Mouse (Mus musculus) lung, adult 18-20 months (tissue): ENCODE measurements around the gene Epb41.

Experiments used
- DNase-seq, 2 experiments: peaks; one replicate each; pipeline ENCODE4 v3.0.0; 2022; ENCODE audit warnings: mixed read lengths in 2 of 2

Epb41 gene

GRCm38 (mm10) chr4:132043726-132044125, 31.4 kb downstream of the Epb41 start:
- no peak for DNase-seq

DNA sequence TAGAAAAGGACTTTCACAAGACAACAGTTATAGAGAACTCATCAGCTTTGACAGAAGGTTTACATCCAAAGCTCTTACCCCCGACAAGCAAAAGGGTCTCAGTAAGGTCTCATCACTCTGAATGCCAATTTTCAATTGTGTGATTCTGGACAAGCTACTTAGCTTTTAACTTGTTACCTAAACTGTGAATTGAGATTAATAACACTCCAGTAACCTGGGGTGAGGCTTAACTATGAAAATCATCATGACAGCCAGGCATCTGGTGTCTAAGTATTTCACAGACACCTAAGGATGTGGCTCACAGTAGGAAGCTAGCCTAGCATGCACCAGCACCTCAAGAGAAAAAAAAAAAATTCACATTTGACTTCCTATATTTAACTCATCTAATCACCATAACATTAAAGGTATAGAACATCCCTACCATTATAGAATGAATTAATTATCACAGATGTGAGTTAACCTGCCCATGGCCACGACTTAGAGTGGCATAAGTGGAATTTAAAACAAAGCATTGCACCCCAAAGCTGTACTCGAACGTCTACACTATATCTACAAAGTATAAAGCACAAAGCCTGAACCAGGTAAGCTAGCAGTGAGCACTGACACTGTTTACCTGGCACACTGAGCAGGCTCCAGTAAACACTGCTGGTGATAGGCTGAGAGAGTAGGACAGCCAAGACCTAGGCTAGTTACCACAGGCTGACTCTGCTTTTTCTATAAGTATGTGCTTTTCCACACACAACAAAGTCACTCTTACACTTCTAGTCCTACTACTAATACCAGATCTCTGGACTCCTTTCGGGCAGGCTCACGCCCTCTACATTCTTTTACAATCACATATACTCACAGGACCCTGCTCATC, 33.4 kb downstream of the Epb41 start:
- DNase-seq = no peak

DNA sequence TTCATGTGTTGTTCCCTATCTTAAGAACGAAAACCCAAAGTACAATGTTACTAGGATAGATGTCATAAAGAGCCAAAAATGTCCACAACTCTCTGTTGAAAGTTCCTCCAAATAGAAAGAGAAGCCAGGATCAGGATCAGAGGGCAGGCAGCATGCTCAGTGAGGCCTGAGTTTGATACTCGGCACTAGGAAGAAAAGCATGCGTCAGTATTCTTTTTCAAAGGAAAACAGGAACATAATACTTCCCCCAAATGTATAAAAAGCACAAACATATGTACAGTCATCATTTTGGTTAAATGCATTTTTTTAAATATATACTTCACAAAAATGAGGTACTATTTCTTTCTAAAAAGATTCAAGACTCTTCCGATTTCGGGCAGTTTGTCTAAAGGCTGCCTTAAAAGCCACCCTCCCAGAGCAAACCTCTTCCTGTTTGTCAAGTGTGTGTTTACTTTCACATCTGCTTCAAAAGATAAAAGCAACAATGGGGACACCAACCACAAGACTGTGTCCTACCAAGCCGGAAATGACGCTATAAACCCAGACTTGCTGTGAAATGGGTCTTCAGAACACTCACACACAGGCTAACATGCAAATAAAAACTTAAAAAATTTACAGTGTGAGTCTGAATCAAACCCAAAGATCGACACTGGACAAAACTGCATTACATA, 35.0 kb downstream of the Epb41 start:
- DNase-seq = peak; percentile 51 to 68

- DNase-seq = no peak
Observed at GRCm38 (mm10) chr4:132039521-132039920, 35.6 kb downstream of the Epb41 start.

DNA sequence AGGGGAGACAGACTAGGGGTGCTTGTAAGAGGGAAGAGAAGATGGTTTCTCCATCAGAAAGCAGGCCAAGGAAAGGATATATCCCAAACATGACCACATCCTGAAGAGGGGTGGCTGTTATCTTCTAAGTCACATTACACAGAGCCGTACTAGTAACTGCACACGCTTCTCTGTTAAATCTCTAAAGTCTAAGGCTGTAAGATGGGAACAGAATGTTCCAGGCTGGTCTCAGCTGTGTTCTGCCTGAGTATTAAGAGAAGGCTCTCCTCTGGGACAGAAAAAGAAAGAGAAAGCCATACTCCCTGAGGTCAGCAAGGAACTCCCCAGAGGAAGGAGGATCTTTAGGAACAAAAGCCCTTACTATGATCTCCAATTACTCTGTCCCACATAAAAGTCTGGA, 36.3 kb downstream of the Epb41 start:
- DNase-seq = peak in 1 of 2 experiments; percentile 24

DNA sequence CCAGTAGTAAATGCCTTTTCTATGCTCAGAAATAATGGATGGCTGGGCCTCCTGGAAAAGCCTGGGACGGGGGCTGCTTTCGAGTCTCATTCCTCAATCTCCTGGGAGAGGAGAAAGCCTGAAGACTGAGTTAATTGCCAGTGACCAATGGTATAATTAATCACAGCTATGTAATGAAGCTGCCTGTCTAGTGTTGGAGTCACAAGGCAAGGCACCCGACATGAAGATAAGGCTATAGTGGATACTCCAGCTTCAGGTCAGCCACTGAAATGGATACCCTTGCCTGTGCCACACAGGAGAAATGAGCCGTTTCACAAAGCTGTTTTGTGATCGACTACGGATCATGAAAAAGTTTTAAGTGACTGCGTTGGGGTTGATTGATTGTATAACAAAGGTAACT, 37.1 kb downstream of the Epb41 start:
- no peak for DNase-seq

- DNase-seq = no peak
Observed at GRCm38 (mm10) chr4:132037137-132037536, 38.0 kb downstream of the Epb41 start.

DNA sequence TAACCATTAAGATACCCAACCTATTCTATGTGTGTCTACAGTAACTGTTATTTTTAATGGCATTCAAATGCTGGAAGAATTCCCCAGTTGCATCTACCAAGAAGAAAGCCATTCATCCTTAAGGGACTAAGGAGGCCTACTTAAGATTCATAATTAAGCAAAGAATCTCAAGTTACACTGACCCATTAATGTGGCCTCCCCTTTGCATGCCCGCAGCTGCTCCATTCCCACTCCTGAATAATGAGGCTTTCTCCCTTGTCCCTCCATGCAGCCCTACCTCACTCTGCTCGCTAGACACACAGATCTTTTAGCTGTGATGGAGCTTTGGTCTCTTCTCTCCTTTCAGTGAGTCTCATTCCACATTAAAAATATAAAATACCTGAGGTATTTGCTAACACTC, 40.9 kb downstream of the Epb41 start:
- no peak for DNase-seq

- DNase-seq = no peak
Observed at GRCm38 (mm10) chr4:132033183-132033582, 41.9 kb downstream of the Epb41 start.

- DNase-seq = no peak
Observed at GRCm38 (mm10) chr4:132029851-132030741, 45.0 kb downstream of the Epb41 start.

GRCm38 (mm10) chr4:132027806-132028205, 47.3 kb downstream of the Epb41 start:
- DNase-seq = no peak

DNA sequence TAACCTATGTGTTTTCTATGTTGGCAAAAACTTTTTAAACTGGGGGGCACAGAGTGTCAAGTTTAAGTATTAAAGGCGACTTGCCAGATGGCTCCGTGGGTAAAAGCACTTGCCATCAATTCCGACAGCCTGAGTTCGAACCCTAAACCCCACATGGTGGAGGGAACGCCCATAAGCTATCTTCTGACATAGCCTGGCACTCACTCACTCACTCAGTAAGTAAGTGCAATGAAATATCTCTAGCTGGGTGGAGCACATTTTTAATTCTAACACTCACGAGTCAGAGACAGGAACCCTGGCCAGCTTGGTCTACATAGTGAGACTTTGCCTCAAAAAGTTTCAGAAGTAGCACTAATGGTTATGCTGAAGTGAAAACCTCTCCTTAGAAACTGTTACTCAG, 48.0 kb downstream of the Epb41 start:
- no peak for DNase-seq

DNA sequence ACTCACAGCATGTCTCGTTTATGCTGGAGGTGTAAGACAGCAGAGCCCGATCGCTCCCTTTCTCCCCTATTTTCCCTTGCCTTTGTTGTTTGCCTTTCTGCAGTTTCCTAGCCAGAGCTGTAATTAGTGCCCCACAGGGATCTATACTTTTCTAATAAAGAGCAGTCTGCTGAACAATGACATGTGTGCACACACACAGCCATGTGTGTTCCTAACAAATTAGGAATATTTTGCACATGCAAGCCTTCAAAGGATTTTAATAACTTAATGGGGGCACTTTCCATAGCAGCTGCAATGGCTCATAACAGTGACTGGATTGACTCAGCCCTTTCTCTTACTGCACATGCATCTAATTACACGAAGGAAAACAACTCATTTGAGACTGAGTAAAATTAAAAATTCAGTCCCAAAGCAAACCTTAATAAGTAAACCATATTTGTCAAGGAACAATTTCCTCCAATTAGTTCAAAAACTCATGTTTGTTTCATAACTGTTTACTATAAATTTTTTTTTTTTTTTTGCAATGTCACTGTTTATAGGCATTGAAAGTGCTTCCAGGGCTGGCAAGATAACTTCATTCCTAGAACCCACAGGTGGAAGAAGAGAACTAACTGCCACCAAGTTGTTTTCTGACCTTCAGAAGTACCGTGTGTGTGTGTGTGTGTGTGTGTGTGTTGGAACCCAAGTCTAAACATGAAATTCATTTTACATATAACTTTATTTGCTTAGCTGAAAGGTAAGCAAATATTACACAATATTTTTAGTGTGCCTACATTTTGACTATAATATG, 49.2 kb downstream of the Epb41 start:
- no peak for DNase-seq

GRCm38 (mm10) chr4:132025264-132025663, 49.9 kb downstream of the Epb41 start:
- no peak for DNase-seq

DNA sequence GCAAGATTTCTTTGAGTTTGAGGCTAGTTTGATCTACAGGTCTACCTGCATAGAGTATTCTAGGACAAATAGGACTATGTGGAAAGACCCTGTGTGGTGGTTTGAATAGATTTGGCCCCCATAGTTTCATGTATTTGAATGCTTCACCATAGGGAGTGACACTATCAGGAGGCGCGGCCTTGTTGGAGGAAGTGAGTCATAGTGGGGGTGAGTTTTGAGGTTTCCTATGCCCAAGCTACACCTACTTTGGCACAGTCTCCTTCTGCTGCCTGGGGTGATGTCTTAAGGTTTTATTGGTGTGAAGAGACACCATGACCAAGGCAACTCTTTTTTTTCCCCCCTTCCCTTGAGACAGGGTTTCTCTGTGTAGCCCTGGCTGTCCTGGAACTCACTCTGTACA, 51.3 kb downstream of the Epb41 start:
- DNase-seq = no peak

DNA sequence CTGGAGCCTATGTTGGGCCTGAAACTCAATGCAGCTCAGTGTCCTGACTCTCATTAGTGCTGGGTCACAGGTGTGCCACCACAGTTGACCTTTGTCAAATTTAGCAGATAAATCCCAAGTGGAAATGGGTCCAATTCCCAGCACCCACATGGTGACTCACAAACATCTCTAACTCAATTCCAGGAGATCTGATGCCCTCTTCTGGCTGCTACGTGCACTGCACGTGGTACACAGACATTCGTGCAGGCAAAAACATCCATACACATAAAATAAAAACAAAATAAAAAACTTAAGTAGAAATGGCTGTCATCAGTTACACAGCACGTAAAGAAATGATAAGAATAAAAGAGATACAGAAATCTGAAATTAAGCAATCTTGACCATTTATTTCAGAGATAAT, 52.5 kb downstream of the Epb41 start:
- DNase-seq = no peak

DNA sequence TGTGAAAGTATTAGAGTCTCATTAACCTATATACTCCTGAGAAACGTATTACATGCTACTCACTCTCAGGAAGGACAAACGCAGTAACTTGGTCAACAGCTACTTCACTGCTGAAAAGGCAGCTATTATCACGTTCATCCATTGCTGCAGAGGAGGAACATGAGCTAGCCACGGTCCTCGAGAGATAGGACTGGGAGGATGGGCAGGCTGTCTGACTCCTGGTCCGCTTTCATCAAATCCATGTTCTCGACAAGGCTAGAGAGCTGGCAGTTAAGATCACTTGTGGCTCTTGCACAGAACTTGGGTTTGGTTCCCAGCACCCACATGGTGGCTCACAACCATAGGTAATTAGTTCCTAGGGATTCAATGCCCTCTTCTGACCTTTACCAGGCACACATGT, 53.2 kb downstream of the Epb41 start:
- DNase-seq = no peak

- DNase-seq = no peak
Observed at GRCm38 (mm10) chr4:132018547-132018946, 56.6 kb downstream of the Epb41 start.

DNA sequence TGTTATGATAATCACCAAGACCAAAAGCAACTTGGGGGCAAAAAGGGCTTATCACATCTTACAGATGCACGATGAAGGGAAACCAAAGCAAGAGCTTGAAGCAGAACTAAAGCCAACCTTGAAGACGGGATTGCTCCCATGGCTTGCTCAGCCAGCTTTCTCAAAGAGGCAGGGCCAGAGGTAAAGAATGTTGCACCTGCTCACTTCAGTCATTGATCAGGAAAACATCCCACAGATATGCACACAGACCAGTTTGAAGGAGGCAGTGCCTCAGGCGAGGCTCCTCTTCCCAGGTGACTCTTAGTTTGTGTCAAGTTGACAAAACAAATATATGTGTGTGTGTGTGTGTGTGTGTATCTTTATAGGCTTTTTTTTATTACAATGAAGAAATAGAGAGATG, 59.7 kb downstream of the Epb41 start:
- DNase-seq = no peak

DNA sequence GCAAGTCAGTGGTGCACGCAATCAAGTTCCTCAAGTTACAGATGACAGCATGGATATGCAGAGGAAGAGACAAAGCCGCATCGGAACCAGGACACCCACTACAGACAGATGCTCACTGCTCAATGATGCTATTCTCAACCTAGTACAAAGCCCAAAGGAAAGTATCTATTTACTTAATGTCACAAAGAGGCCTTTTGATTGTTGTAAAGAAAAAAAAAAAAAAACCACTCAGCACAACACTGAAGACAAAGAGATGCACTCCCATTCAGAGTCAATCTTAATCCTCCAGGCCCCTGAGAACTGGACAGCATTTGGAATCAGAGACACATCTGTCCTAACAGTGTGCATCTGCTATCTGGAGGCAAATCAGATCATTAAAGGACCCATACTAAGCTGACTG, 63.5 kb downstream of the Epb41 start:
- no peak for DNase-seq

DNA sequence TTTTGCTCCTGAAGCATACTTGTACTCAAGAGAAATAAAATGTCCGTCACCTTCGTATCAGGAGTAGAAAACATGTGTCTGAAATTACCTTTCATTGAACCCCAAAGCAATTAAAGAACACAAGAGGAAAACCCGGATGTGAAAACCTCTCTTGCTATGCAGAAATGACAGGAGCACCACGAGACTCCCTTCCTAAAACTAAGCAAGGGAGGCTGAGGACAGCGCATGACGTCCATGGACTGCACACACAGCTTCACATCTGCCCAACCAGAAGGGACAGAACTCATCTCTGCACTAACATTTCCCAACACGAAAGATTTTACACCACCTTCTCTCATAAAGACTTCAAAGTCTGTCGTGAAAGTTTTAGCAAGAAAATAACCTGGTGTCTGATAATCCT, 64.7 kb downstream of the Epb41 start:
- DNase-seq = no peak

- no peak for DNase-seq
Observed at GRCm38 (mm10) chr4:132008191-132008590, 66.9 kb downstream of the Epb41 start.

GRCm38 (mm10) chr4:132007123-132007522, 68.0 kb downstream of the Epb41 start:
- no peak for DNase-seq
